Mouse (Mus musculus) stomach, postnatal 0 days (tissue): ENCODE results near the gene Col5a1.

Source experiments
- CTCF ChIP-seq: IDR thresholded peaks from 2 replicates; pipeline ENCODE4 v1.5.1; 2016; ENCODE audit warnings: antibody characterized with exemption, low read depth, mild to moderate bottlenecking, moderate library complexity
- EP300 ChIP-seq: optimal IDR thresholded peaks from 2 replicates; pipeline ENCODE3; 2016; ENCODE audit warnings: antibody characterized with exemption

GRCm38 (mm10) chr2:28008261-28008660 lies 122.0 kb downstream of the Col5a1 start:
- TF ChIP-seq CTCF, result no peak
- TF ChIP-seq EP300, result no peak
